Mouse (Mus musculus) megakaryocyte, adult 5-6 weeks (primary cell): Measurements from ENCODE around the gene Mrpl50. TPM values are rescaled to one million over a fixed set of nuclear protein-coding genes. Genes with fewer than 3 reads are reported as not detected.
"Not testable (repeated sequence)": the region's sequence is repeated elsewhere in the genome, so short reads cannot be mapped to it uniquely, and the experiment has no call there.

Experiments used
- ATAC-seq: 2 replicates; pipeline ENCODE4 v1.8.0; 2016; ENCODE audit warnings: mild to moderate bottlenecking, inconsistent platforms; ENCODE audit not compliant: poor library complexity, severe bottlenecking
- total RNA-seq, 2 experiments: library from RNA; stranded (forward) in 1 of 2; stranded (reverse) in 1 of 2; fragments of 153-499, 151-499 nt in 1 of 2; fragments of 221-1000, 200-1000 nt in 1 of 2; gene quantifications; 2 replicates each; pipeline versions ENCODE4 v1.2.3 to v1.2.4; 2015 to 2017

Gene Mrpl50
- total RNA-seq, 2 experiments from 2014 or later, result 13.4 to 17.6 TPM

DNA sequence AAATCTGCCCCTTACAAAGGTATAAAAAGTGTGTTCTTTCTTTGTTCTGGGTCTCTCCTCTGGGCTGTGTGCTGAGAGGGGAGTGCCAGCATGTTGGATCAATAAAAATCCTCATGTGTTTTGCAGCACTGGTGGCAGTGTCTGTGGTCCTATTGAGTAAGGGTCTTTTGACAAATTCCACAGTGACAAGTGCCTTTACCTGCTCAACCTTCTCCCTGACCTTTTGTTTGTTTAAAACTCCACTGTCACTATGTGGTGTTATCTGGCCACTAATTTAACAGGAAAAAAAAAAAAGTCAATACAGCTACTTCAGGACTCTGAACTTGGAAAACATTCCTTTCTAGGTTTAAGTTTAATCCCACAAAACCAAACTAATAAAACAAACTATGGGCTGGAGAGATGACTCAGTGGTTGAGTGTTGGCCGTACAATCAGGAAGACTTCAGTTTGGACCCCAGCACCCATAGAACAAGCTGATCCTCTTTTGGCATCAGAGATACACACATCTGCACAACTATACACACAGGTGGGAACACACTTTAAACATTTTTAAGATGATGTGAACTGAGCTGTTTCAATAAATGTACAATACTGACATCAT is 10.6 kb downstream of the Mrpl50 start:
- not testable (repeated sequence) for ATAC-seq

DNA sequence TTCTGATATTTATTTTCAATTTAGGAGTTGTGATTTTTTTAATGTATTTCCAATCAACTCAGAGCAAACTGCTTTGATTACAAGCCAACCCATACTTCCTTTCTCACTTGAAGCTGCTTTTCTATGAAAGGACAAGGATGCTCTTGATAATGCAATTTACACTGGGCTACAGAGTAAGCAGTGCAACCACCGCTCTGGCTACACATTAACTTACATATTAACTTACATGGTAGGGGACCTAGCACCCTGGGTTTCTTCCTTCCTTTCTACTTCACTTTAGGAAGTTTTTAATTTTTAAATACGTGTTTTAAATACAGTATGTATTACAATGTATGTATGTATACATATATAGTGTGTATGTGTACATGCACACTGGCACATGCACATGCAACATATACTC is 11.7 kb downstream of the Mrpl50 start:
- ATAC-seq, result no peak

- ATAC-seq, result no peak
These were observed 14.5 kb downstream of the Mrpl50 start, which contains the start of gene Baat for GRCm38 (mm10) chr4:49506386-49506785. Gene Baat (minus strand): TSS chr4:49506557.

GRCm38 (mm10) chr4:49503563-49503962 is 17.3 kb downstream of the Mrpl50 start:
- no peak for ATAC-seq

- not testable (repeated sequence) for ATAC-seq
These were observed 34.8 kb downstream of the Mrpl50 start for GRCm38 (mm10) chr4:49485934-49486650.

DNA sequence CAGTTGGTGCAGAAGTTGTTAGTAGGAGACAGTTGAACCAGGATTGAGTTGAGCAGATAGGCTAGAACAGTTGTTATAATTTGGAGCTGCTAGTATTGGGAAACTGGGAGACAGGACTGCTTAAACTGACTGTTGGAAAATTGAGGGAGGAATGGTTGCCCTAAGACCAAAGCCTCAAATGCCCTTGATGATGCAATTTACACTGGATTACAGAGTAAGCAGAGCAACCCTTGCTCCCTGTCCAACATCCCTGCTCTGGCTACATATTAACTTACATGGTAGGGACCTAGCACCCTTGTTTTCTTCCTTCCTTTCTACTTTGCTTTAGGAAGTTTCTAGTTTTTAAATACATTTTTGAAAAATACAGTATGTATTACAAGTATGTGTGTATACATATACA is 35.5 kb downstream of the Mrpl50 start:
- ATAC-seq, result no peak

- ATAC-seq, result no peak
These were observed 40.0 kb downstream of the Mrpl50 start for GRCm38 (mm10) chr4:49480896-49481295.

- no peak for ATAC-seq
These were observed 40.7 kb downstream of the Mrpl50 start for GRCm38 (mm10) chr4:49480104-49480760.

DNA sequence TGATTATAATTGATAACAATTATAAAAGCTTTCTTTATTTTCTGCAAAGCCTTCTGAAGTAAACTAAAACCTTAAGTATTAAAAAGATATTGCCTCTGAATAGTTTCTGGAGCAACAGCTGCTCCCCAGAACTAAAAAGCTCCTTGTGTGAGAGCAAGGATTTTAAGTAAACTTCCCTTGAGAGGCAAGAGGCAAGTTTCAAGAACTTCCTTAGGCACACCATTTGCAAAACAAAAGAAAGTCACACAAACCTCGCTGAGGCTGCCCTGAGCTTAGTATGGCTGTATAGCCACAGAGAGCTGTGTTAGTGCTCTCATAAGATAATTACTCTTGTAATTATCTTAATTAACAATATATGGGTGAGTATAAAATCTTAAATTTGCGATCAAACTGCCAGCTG is 41.9 kb downstream of the Mrpl50 start:
- not testable (repeated sequence) for ATAC-seq

DNA sequence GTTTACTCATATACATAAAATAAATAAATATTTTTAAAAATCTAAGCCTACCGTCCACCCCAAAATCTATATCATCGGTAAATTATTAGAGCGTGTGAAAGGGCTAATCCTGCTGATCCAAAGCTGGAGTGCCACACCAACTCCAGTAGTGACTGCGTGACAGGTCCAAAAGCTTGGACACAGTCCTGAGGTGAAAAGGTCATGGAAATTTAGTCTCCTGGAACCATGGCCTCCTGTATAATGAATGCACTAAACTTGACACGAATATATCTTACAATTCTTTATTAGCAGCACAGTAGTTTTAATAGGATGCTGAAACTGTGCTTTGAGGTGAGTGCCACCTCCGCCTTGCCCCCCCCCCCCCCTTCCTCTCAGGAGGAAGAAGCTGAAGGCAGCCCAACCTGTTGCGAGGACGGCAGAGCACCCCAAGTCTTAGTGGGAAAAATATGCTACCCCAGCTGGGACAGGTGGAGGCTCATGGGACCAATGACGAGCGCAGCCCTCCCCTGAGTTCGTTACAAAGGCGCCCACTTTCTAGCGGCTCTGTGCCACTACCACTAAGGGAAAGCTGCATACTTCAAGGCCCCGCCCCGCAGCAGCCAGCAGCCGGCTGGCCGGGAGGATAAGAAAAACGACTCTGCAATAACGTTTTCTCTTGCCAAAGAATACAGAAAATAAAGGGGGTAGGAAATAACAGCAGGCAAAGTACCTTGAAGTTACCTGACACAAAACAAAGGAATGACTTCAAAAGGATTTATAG is 42.6 kb downstream of the Mrpl50 start:
- peak; percentile 45 for ATAC-seq

- no peak for ATAC-seq
These were observed 46.3 kb downstream of the Mrpl50 start for GRCm38 (mm10) chr4:49474583-49474982.

DNA sequence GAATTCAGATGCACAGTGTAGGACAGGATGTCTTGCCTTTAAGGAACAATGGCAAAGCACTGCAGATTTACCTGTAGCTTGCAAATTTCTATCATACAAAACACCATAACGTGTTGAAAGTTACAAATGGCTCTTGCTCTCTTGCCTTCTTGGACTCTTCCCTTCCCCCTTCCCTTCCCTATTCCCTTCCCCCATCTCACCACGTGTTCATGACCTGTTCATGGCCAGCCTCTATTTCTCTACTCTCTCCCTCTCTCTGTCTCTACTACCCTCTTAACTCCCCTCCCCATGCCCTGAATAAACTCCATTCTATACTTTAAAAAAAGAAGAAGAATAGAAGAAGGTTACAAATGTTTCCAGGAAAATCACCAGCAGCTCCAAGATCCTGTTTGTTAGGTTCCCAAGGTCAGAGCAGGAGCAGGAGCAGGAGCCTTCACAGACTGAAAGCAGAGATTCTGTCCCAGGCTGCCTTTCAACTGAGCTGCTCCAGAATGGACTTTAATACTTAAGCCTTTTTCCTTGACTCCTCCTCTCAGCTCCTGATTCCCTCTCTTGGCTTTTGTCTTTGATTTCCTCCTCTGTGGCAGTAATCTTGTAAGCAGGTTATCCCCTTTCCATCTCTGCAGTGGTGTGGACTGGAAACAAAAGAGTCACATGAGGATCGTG is 47.3 kb downstream of the Mrpl50 start, which contains the start of gene Acnat1:
Gene Acnat1, minus strand, starts transcription at position 478 of the 666 bp plus-strand sequence.
- no peak for ATAC-seq

DNA sequence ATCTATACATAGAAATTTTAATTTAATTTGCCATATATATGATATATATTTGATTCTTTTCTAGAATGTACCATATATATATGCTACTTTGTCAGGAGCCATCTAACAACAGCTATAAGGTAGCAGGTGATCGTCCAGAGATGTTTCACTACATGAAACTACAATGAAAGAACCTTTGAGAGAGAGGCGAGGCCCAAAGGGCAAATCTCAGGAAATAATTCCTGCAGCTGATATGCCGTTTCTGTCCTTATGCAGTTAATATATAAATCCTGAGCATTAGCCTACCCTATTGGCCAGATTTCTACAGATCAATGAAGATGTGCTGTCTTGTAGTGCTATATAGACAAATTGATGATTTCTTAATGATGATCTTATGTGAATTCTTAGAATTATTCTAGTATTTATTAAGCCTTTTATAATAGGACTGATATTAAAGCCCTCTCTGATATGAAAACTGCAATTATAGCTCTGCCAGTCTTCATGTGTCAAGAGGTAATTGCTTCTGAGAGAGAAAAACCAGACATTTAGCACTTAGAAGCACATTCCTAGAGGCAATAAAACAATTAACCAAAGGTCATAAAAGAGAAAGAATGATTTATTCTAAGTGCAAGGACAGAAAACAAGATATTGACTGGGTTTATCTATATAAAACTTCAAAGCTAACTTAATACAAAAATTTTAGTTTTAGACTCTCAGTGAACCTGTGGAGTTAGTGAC is 51.3 kb downstream of the Mrpl50 start:
- ATAC-seq, result no peak

- no peak for ATAC-seq
These were observed 53.5 kb downstream of the Mrpl50 start for GRCm38 (mm10) chr4:49467360-49467759.

Other genes starting within 250 kb of the Mrpl50 start
- gene Acnat2, start 112.9 kb downstream of the Mrpl50 start, total RNA-seq (2015), result not detected in 2 replicates
- not detected in 2 replicates for gene Acnat2, start 112.9 kb downstream of the Mrpl50 start, total RNA-seq (2017)
- not detected in 2 replicates for gene Acnat1, start 47.2 kb downstream of the Mrpl50 start, total RNA-seq (2015)
- gene Acnat1, start 47.2 kb downstream of the Mrpl50 start, total RNA-seq (2017), result 0.18 TPM in 1 of 2 replicates, not detected in the other
- 0.14 TPM in 1 of 2 replicates, not detected in the other for gene Baat, start 14.5 kb downstream of the Mrpl50 start, total RNA-seq (2015)
- gene Baat, start 14.5 kb downstream of the Mrpl50 start, total RNA-seq (2017), result not detected in 2 replicates
- 2.1 and 2.3 TPM in 2 replicates for gene Zfp189, start 83 bp upstream of the Mrpl50 start, total RNA-seq (2015)
- gene Zfp189, start 83 bp upstream of the Mrpl50 start, total RNA-seq (2017), result 2.6 and 3.3 TPM in 2 replicates
- not detected in 2 replicates for gene Aldob, start 28.5 kb upstream of the Mrpl50 start, total RNA-seq (2015)
- not detected in 2 replicates for gene Aldob, start 28.5 kb upstream of the Mrpl50 start, total RNA-seq (2017)
- gene Tmem246, start 76.8 kb upstream of the Mrpl50 start, total RNA-seq (2015), result not detected in 2 replicates
- not detected in 2 replicates for gene Tmem246, start 76.8 kb upstream of the Mrpl50 start, total RNA-seq (2017)
- 31.9 and 38.2 TPM in 2 replicates for gene Rnf20, start 110.9 kb upstream of the Mrpl50 start, total RNA-seq (2015)
- gene Rnf20, start 110.9 kb upstream of the Mrpl50 start, total RNA-seq (2017), result 107 and 137 TPM in 2 replicates
- gene Ppp3r2, start 160.9 kb upstream of the Mrpl50 start, total RNA-seq (2015), result not detected in 2 replicates
- gene Ppp3r2, start 160.9 kb upstream of the Mrpl50 start, total RNA-seq (2017), result not detected in 2 replicates